Mouse (Mus musculus) cerebellum, adult 2 months (tissue): ENCODE data around the gene Zfp207. TPM values are rescaled to one million over a fixed set of nuclear protein-coding genes. Genes with fewer than 3 reads are reported as not detected.
"Not testable (repeated sequence)": the region's sequence is repeated elsewhere in the genome, so short reads cannot be mapped to it uniquely, and the experiment has no call there.

Experiments used
- DNase-seq, 2 experiments: peaks; one replicate each; pipeline ENCODE4 v3.0.0; 2021
- H3K27ac ChIP-seq: fragments of 200-500 bp; 2 replicates; pipeline ENCODE4 v1.5.1; 2012; ENCODE audit warnings: low read length, control low read depth, inconsistent platforms; ENCODE audit not compliant: insufficient read depth
- H3K27me3 ChIP-seq: fragments of 200-500 bp; 2 replicates; pipeline ENCODE4 v1.6.1; 2012; ENCODE audit warnings: inconsistent platforms, mild to moderate bottlenecking, low read length, moderate library complexity; ENCODE audit not compliant: control insufficient read depth, insufficient read depth
- H3K4me1 ChIP-seq: fragments of 200-500 bp; 2 replicates; pipeline ENCODE4 v1.6.1; 2011; ENCODE audit warnings: low read length; ENCODE audit not compliant: control insufficient read depth, insufficient read depth
- H3K4me3 ChIP-seq: fragments of 200-500 bp; replicated peaks from 2 replicates; pipeline ENCODE3; 2011; ENCODE audit warnings: mild to moderate bottlenecking, low read depth, low read length, control low read depth; ENCODE audit not compliant: insufficient read depth
- CTCF ChIP-seq: fragments of 200-500 bp; IDR thresholded peaks from 2 replicates; pipeline ENCODE4 v1.5.1; 2011; ENCODE audit warnings: low read depth, mild to moderate bottlenecking, control low read depth, low read length, moderate library complexity, borderline replicate concordance; ENCODE audit not compliant: insufficient read depth
- POLR2A ChIP-seq: fragments of 200-500 bp; IDR thresholded peaks from 2 replicates; pipeline ENCODE4 v1.6.1; 2011; ENCODE audit warnings: low read length, control low read depth, borderline replicate concordance; ENCODE audit not compliant: insufficient read depth
- WGBS: fragments of 180-500 bp; shearing (Covaris S2); methylation state at CpG from one replicate; pipeline ENCODE4 v1.1.7; 2018; 5-methylcytosine and 5-hydroxymethylcytosine counted together
- polyA plus RNA-seq: library from polyadenylated mRNA; depleted of rRNA; stranded (reverse); fragments of >200 nt; gene quantifications from 2 replicates; pipeline ENCODE4 v1.2.3, GENCODE M21; 2012

Zfp207 gene
- polyA plus RNA-seq, 1 experiment = 142 TPM

GRCm38 (mm10) chr11:80419743-80420142 lies 36.7 kb downstream of the Zfp207 start:
- Histone ChIP-seq H3K4me3 (no peak overlapping the region), H3K27me3 (no peaks in the 10 kb centered on the region), H3K4me1 (no peaks in the 10 kb centered on the region), H3K27ac (no peak overlapping the region)
- TF ChIP-seq POLR2A = no peak
- TF ChIP-seq CTCF = no peak
- WGBS = 89% methylated on average over 1 of the region's 1 CpGs
- no peak for DNase-seq

- H3K27me3 ChIP-seq = no peaks in the 10 kb centered on the region
- no peak overlapping the region for H3K27ac ChIP-seq
- no peaks in the 10 kb centered on the region for H3K4me1 ChIP-seq
- DNase-seq = no peak
- TF ChIP-seq POLR2A = no peak
- TF ChIP-seq CTCF = no peak
- 50% methylated on average over 2 of the region's 2 CpGs for WGBS
- no peak overlapping the region for H3K4me3 ChIP-seq
These were observed 37.3 kb downstream of the Zfp207 start for GRCm38 (mm10) chr11:80420202-80420984.

GRCm38 (mm10) chr11:80421421-80422047 lies 38.5 kb downstream of the Zfp207 start:
- no peak overlapping the region for H3K27ac ChIP-seq
- H3K4me3 ChIP-seq = no peak overlapping the region
- no peak for DNase-seq
- TF ChIP-seq CTCF (no peak), POLR2A (no peak)
- 86% methylated on average over 7 of the region's 7 CpGs for WGBS
- no peaks in the 10 kb centered on the region for H3K4me1 ChIP-seq
- H3K27me3 ChIP-seq = no peaks in the 10 kb centered on the region

GRCm38 (mm10) chr11:80424691-80425090 lies 41.6 kb downstream of the Zfp207 start:
- Histone ChIP-seq H3K4me3 (no peak overlapping the region), H3K4me1 (no peaks in the 10 kb centered on the region; the same call in 1 of the 2 replicates), H3K27ac (no peak overlapping the region), H3K27me3 (no peaks in the 10 kb centered on the region)
- no peak for DNase-seq
- 82% methylated on average over 2 of the region's 2 CpGs for WGBS
- TF ChIP-seq CTCF (no peak), POLR2A (no peak)

GRCm38 (mm10) chr11:80425247-80425778 lies 42.2 kb downstream of the Zfp207 start:
- no peak for TF ChIP-seq POLR2A
- no peak for DNase-seq
- H3K27ac ChIP-seq = no peak overlapping the region
- no peak overlapping the region for H3K4me3 ChIP-seq
- H3K27me3 ChIP-seq = no peaks in the 10 kb centered on the region
- 63% methylated on average over 5 of the region's 5 CpGs for WGBS
- H3K4me1 ChIP-seq = no peaks in the 10 kb centered on the region; the same call in 1 of the 2 replicates

- H3K4me3 ChIP-seq, H3K27me3 ChIP-seq, DNase-seq, H3K4me1 ChIP-seq, H3K27ac ChIP-seq: not testable (repeated sequence)
- 81% methylated on average over 16 of the region's 16 CpGs for WGBS
These were observed 43.1 kb downstream of the Zfp207 start for GRCm38 (mm10) chr11:80426029-80426813.

GRCm38 (mm10) chr11:80428381-80429008 lies 45.4 kb downstream of the Zfp207 start, which contains the start of gene Psmd11:
Gene Psmd11 (plus strand): TSS chr11:80428615.
- peak; percentile 95 to 97 for DNase-seq
- no peaks in the 10 kb centered on the region for H3K27me3 ChIP-seq
- H3K4me1 ChIP-seq = no peaks in the 10 kb centered on the region; the same call in 1 of the 2 replicates
- WGBS = under 1% methylated on average over 57 of the region's 58 CpGs
- H3K27ac ChIP-seq = peak within 1 kb of the TSS; percentile 61; the same call in 1 of the 2 replicates
- TF ChIP-seq POLR2A (peak; percentile 76), CTCF (peak; percentile 77)
- peak within 1 kb of the TSS; percentile 76 for H3K4me3 ChIP-seq
